Mouse (Mus musculus): Measurements from ENCODE around the gene Rasa3. TPM values are rescaled to one million over a fixed set of nuclear protein-coding genes. Genes with fewer than 3 reads are reported as not detected.

Rasa3 gene
- polyA plus RNA-seq, 1 experiment from 2014 or later, result 14.0 TPM

- TF ChIP-seq CTCF (IDR thresholded peaks at IDR 0.05; ENCODE audit: low read depth), result no peak
- Histone ChIP-seq H3K4me3 (replicated peaks; ENCODE audit: low read depth, low read length) (no peak overlapping the region), H3K36me3 (ENCODE audit: insufficient read depth, low read length) (no peaks in the 10 kb centered on the region), H3K27ac (no peak overlapping the region), H3K27me3 (ENCODE audit: insufficient read depth, low read length) (no peaks in the 10 kb centered on the region), H3K9me3 (replicated peaks; ENCODE audit: low read length) (no peaks in the 10 kb centered on the region), H3K4me1 (replicated peaks; ENCODE audit: insufficient read depth, low read length) (peaks cover 24% of the 10 kb centered on the region), H3K9ac (ENCODE audit: low read depth, low read length) (no peak overlapping the region), H3K4me2 (ENCODE audit: low read length) (no peak overlapping the region)
- WGBS, result 77% methylated on average over 5 of the region's 5 CpGs
- ATAC-seq (replicated peaks; ENCODE audit: low FRiP score, low read depth) (no peak), DNase-seq (ENCODE audit: low spot score) (no peak)
Observed at GRCm38 (mm10) chr8:13647591-13647990, 29.8 kb downstream of the Rasa3 start.

DNA sequence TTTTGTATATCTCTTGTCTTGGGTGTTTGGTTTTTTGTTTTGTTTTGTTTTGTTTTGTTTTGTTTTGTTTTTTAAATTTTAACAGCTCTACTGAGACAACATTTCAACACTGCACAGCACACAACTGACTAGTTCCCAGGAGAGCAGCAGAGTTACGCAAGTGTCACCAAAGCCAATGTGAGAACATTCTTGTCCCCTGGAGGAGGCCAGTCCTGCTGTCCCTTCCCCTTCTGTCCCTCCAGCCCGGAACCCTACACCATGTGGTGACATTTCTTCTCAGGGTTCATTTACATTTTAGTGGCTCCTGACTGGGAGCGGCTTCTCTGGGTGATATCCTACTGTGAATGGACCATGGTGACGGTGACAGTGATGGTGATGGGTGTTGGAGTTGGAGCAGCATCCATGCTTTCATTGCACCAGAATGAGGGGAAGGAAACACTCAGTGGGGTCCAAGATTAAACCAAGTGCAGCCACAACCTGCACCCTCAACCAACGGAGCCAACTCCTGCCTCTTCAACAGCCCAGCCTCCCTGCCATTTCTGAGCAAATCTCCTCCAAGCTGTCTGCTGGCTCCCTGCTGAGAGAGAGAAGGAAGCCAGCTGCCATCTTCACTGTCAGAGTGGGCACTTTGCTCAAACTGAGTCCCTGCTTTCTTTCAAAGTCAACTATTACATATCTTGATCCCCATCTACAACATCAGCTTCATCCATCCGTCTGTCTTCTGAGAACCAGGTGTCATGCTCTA, 32.3 kb downstream of the Rasa3 start:
- WGBS, result 57% methylated on average over 6 of the region's 6 CpGs
- Histone ChIP-seq H3K4me3 (replicated peaks; ENCODE audit: low read depth, low read length) (no peak overlapping the region), H3K27ac (no peak overlapping the region), H3K36me3 (ENCODE audit: insufficient read depth, low read length) (no peaks in the 10 kb centered on the region), H3K9ac (ENCODE audit: low read depth, low read length) (no peak overlapping the region), H3K9me3 (replicated peaks; ENCODE audit: low read length) (no peaks in the 10 kb centered on the region), H3K4me2 (ENCODE audit: low read length) (no peak overlapping the region), H3K27me3 (ENCODE audit: insufficient read depth, low read length) (no peaks in the 10 kb centered on the region), H3K4me1 (replicated peaks; ENCODE audit: insufficient read depth, low read length) (peaks cover 24% of the 10 kb centered on the region)
- TF ChIP-seq CTCF (IDR thresholded peaks at IDR 0.05; ENCODE audit: low read depth), result no peak
- ATAC-seq (replicated peaks; ENCODE audit: low FRiP score, low read depth), result no peak
- no peak for DNase-seq (ENCODE audit: low spot score)

DNA sequence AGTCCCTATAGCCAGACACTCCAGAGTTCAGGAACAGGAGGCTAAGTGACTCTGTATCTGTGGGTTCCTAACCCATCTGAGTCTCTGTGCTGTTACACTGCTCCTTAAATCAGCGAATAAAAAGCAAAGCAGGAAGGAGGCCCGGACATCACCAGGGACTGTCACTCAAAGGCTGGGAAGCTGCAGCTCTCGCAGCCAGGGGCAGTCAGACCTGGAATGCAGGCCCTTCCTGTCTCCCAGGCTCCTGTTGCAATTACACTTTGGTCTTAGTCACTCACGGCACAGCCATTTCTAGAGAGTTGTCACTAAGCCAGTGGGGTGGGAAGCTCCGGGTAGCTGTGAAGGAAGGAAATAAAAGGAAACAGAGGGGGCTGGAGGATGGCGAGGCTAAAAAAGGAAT, 33.2 kb downstream of the Rasa3 start:
- H3K9me3 ChIP-seq (replicated peaks; ENCODE audit: low read length), result no peaks in the 10 kb centered on the region
- H3K4me2 ChIP-seq (ENCODE audit: low read length), result 0 out of 2 replicates have a peak overlapping the region, but pooled peaks have one; percentile 8
- peak; percentile 68 for DNase-seq (ENCODE audit: low spot score)
- H3K9ac ChIP-seq (ENCODE audit: low read depth, low read length), result 0 out of 2 replicates have a peak overlapping the region, but pooled peaks have one; percentile 35
- TF ChIP-seq CTCF (IDR thresholded peaks at IDR 0.05; ENCODE audit: low read depth), result no peak
- no peaks in the 10 kb centered on the region for H3K27me3 ChIP-seq (ENCODE audit: insufficient read depth, low read length)
- WGBS, result 8% methylated on average over 6 of the region's 6 CpGs
- peaks cover 24% of the 10 kb centered on the region for H3K4me1 ChIP-seq (replicated peaks; ENCODE audit: insufficient read depth, low read length)
- no peaks in the 10 kb centered on the region for H3K36me3 ChIP-seq (ENCODE audit: insufficient read depth, low read length)
- peak overlapping the region; percentile 61 for H3K27ac ChIP-seq
- no peak overlapping the region for H3K4me3 ChIP-seq (replicated peaks; ENCODE audit: low read depth, low read length)
- ATAC-seq (replicated peaks; ENCODE audit: low FRiP score, low read depth), result no peak

GRCm38 (mm10) chr8:13642659-13643181, 34.7 kb downstream of the Rasa3 start:
- peaks cover 15% of the 10 kb centered on the region for H3K4me1 ChIP-seq (replicated peaks; ENCODE audit: insufficient read depth, low read length)
- no peak overlapping the region for H3K4me2 ChIP-seq (ENCODE audit: low read length)
- 60% methylated on average over 10 of the region's 10 CpGs for WGBS
- no peaks in the 10 kb centered on the region for H3K9me3 ChIP-seq (replicated peaks; ENCODE audit: low read length)
- no peaks in the 10 kb centered on the region for H3K27me3 ChIP-seq (ENCODE audit: insufficient read depth, low read length)
- no peak overlapping the region for H3K4me3 ChIP-seq (replicated peaks; ENCODE audit: low read depth, low read length)
- DNase-seq (ENCODE audit: low spot score) (no peak), ATAC-seq (replicated peaks; ENCODE audit: low FRiP score, low read depth) (no peak)
- no peak overlapping the region for H3K9ac ChIP-seq (ENCODE audit: low read depth, low read length)
- no peak overlapping the region for H3K27ac ChIP-seq
- TF ChIP-seq CTCF (IDR thresholded peaks at IDR 0.05; ENCODE audit: low read depth), result no peak
- no peaks in the 10 kb centered on the region for H3K36me3 ChIP-seq (ENCODE audit: insufficient read depth, low read length)

- no peak overlapping the region for H3K9ac ChIP-seq (ENCODE audit: low read depth, low read length)
- H3K27me3 ChIP-seq (ENCODE audit: insufficient read depth, low read length), result no peaks in the 10 kb centered on the region
- H3K27ac ChIP-seq, result no peak overlapping the region
- DNase-seq (ENCODE audit: low spot score), result no peak
- peaks cover 15% of the 10 kb centered on the region for H3K4me1 ChIP-seq (replicated peaks; ENCODE audit: insufficient read depth, low read length)
- WGBS, result 60% methylated on average over 9 of the region's 9 CpGs
- TF ChIP-seq CTCF (IDR thresholded peaks at IDR 0.05; ENCODE audit: low read depth), result no peak
- no peak overlapping the region for H3K4me3 ChIP-seq (replicated peaks; ENCODE audit: low read depth, low read length)
- H3K9me3 ChIP-seq (replicated peaks; ENCODE audit: low read length), result no peaks in the 10 kb centered on the region
- no peak overlapping the region for H3K4me2 ChIP-seq (ENCODE audit: low read length)
- H3K36me3 ChIP-seq (ENCODE audit: insufficient read depth, low read length), result no peaks in the 10 kb centered on the region
- ATAC-seq (replicated peaks; ENCODE audit: low FRiP score, low read depth), result no peak
Observed at GRCm38 (mm10) chr8:13641206-13641605, 36.2 kb downstream of the Rasa3 start.

DNA sequence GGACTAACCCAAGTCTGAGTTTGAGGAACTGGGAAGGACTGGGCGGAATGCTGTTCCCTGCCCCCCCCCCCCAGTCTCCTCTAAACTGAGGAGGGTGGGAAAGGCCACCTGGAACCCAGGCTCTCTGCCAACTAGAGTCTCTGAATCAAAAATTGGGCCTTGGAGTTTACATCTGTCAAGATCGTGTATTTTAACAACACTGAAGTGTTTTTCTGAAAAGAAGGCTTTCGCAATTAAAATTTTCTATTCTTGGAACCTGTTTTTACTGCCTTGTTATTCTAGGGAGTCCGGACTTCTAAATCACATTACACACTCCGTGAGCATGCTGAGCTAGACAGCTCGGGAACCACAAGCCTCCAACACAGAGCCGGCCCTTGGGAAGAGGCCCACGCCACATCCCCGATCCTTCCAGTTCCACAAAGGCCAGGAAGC, 36.9 kb downstream of the Rasa3 start:
- Histone ChIP-seq H3K4me1 (replicated peaks; ENCODE audit: insufficient read depth, low read length) (peaks cover 15% of the 10 kb centered on the region), H3K9ac (ENCODE audit: low read depth, low read length) (no peak overlapping the region), H3K9me3 (replicated peaks; ENCODE audit: low read length) (no peaks in the 10 kb centered on the region), H3K27me3 (ENCODE audit: insufficient read depth, low read length) (no peaks in the 10 kb centered on the region), H3K27ac (no peak overlapping the region), H3K4me3 (replicated peaks; ENCODE audit: low read depth, low read length) (no peak overlapping the region), H3K36me3 (ENCODE audit: insufficient read depth, low read length) (no peaks in the 10 kb centered on the region), H3K4me2 (ENCODE audit: low read length) (no peak overlapping the region)
- ATAC-seq (replicated peaks; ENCODE audit: low FRiP score, low read depth), result peak; percentile 86; the same call in 1 of the 2 replicates
- WGBS, result 36% methylated on average over 9 of the region's 9 CpGs
- peak; percentile 81 for DNase-seq (ENCODE audit: low spot score)
- TF ChIP-seq CTCF (IDR thresholded peaks at IDR 0.05; ENCODE audit: low read depth), result no peak

Data from kidney, postnatal 0 days (tissue).